Mouse (Mus musculus) midbrain, embryonic 16.5 days (tissue): Measurements from ENCODE around the gene Adamts9. TPM values are rescaled to one million over a fixed set of nuclear protein-coding genes. Genes with fewer than 3 reads are reported as not detected.
A peak's percentile ranks its signal among the peaks of the same experiment; 100 is the strongest.

ENCODE experiments used
- ATAC-seq: fragments of 200-750 bp; cut with Nextera tagmentation; 2 replicates; pipeline ENCODE4 v1.8.0; 2017; ENCODE audit warnings: moderate TSS enrichment
- H3K27ac ChIP-seq: fragments of 300-500 bp; sonication (generic); 2 replicates; pipeline ENCODE4 v1.5.1; 2014; ENCODE audit warnings: mild to moderate bottlenecking, low read length, mixed read lengths
- H3K27me3 ChIP-seq: fragments of 300-500 bp; sonication (generic); 2 replicates; pipeline ENCODE4 v1.6.1; 2014; ENCODE audit warnings: low read depth, low read length, mixed read lengths; ENCODE audit not compliant: control insufficient read depth, insufficient read depth
- H3K36me3 ChIP-seq: fragments of 300-500 bp; sonication (generic); 2 replicates; pipeline ENCODE4 v1.6.1; 2014; ENCODE audit warnings: mild to moderate bottlenecking, low read length, moderate library complexity, mixed read lengths; ENCODE audit not compliant: control insufficient read depth, insufficient read depth
- H3K4me1 ChIP-seq: fragments of 300-500 bp; sonication (generic); 2 replicates; pipeline ENCODE4 v1.6.1; 2014; ENCODE audit warnings: mild to moderate bottlenecking, low read length, mixed read lengths; ENCODE audit not compliant: control insufficient read depth, insufficient read depth
- H3K4me2 ChIP-seq: fragments of 300-500 bp; sonication (generic); 2 replicates; pipeline ENCODE4 v1.6.1; 2014; ENCODE audit warnings: mild to moderate bottlenecking, low read length, mixed read lengths
- H3K4me3 ChIP-seq: fragments of 300-500 bp; sonication (generic); 2 replicates; pipeline ENCODE4 v1.5.1; 2014; ENCODE audit warnings: low read depth, mild to moderate bottlenecking, low read length, moderate library complexity, mixed read lengths
- H3K9ac ChIP-seq: fragments of 300-500 bp; sonication (generic); 2 replicates; pipeline ENCODE4 v1.6.1; 2014; ENCODE audit warnings: low read depth, low read length, mixed read lengths
- H3K9me3 ChIP-seq: fragments of 300-500 bp; sonication (generic); replicated peaks from 2 replicates; pipeline ENCODE4 v1.6.1; 2014; ENCODE audit warnings: mild to moderate bottlenecking, low read length, mixed read lengths; ENCODE audit not compliant: control insufficient read depth, poor library complexity, severe bottlenecking
- WGBS: fragments of 180-500 bp; shearing (Covaris S2); extraction: QIAGEN DNeasy Blood & Tissue Kit; methylation state at CpG from one replicate; pipeline ENCODE4 v1.1.7; 2014; 5-methylcytosine and 5-hydroxymethylcytosine counted together
- polyA plus RNA-seq: library from polyadenylated mRNA; unstranded; fragments of >200 nt; fragmentation: Nextera tagmentation; extraction: Ambion mirVana; gene quantifications from 2 replicates; pipeline ENCODE4 v1.2.1, GENCODE M21; 2015

The Adamts9 gene
- polyA plus RNA-seq, 1 experiment from 2014 or later = 1.3 TPM

- H3K4me2 ChIP-seq = no peak overlapping the region
- no peaks in the 10 kb centered on the region for H3K9me3 ChIP-seq
- H3K9ac ChIP-seq = no peak overlapping the region
- WGBS = 77% methylated on average over 3 of the region's 3 CpGs
- H3K27ac ChIP-seq = no peak overlapping the region
- no peaks in the 10 kb centered on the region; the same call in 1 of the 2 replicates for H3K27me3 ChIP-seq
- H3K4me3 ChIP-seq = no peak overlapping the region
- no peak for ATAC-seq
- no peaks in the 10 kb centered on the region for H3K36me3 ChIP-seq
- H3K4me1 ChIP-seq = no peaks in the 10 kb centered on the region
These were observed 25.4 kb upstream of the Adamts9 start for GRCm38 (mm10) chr6:92968718-92969117.

- no peaks in the 10 kb centered on the region for H3K4me1 ChIP-seq
- H3K4me3 ChIP-seq = no peak overlapping the region
- H3K27me3 ChIP-seq = no peaks in the 10 kb centered on the region; the same call in 1 of the 2 replicates
- ATAC-seq = no peak
- WGBS = 80% methylated on average over 3 of the region's 3 CpGs
- H3K36me3 ChIP-seq = no peaks in the 10 kb centered on the region
- no peak overlapping the region for H3K9ac ChIP-seq
- H3K27ac ChIP-seq = no peak overlapping the region
- no peaks in the 10 kb centered on the region for H3K9me3 ChIP-seq
- no peak overlapping the region for H3K4me2 ChIP-seq
These were observed 24.9 kb upstream of the Adamts9 start for GRCm38 (mm10) chr6:92968216-92968615.

DNA sequence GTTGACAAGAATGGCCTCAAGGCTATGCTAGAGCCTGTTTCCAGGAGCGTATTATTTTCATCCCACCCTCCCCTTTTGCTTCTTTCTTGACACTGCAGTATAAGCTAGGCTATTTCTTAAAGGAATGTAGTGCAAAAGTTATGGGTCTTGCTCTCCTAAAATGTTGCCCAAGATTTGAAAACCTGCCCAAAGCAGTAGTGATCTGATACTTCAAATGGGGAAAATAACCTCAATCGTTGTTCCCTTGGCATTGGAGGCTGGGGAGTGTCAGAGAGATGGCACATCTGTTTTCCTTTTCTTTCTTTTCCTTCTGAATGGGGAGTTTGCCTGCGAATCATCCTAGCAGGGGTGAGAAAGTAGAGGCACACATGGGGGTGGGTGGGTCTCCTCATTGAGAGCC, 19.7 kb upstream of the Adamts9 start:
- H3K4me3 ChIP-seq = no peak overlapping the region
- no peaks in the 10 kb centered on the region for H3K27me3 ChIP-seq
- H3K4me2 ChIP-seq = no peak overlapping the region
- no peak for ATAC-seq
- H3K9me3 ChIP-seq = no peaks in the 10 kb centered on the region
- no peak overlapping the region for H3K9ac ChIP-seq
- WGBS = 66% methylated on average over 3 of the region's 3 CpGs
- H3K27ac ChIP-seq = no peak overlapping the region
- no peaks in the 10 kb centered on the region for H3K4me1 ChIP-seq
- H3K36me3 ChIP-seq = no peaks in the 10 kb centered on the region

DNA sequence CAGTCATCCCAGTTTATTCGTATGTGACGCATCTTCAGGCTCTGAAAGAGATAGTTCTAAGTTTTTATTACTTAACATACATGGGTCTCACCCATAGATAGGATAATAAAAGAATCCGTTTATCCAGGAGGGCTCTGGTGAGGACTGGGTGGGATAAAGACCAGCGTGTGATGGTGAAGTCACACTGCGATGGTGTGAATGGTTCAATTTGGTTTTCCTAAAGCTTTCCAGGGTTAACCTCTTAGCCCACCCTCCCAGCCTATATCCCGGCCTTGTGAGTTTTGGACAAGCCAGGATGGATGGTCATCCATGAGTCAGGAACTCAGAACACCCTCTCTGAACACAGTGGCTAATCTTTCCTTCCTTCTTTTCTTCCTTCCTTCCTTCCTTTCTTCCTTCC, 17.7 kb upstream of the Adamts9 start:
- no peak overlapping the region for H3K27ac ChIP-seq
- 94% methylated on average over 6 of the region's 6 CpGs for WGBS

GRCm38 (mm10) chr6:92959416-92959815, 16.1 kb upstream of the Adamts9 start:
- no peak overlapping the region for H3K27ac ChIP-seq
- H3K27me3 ChIP-seq = no peaks in the 10 kb centered on the region
- no peaks in the 10 kb centered on the region for H3K36me3 ChIP-seq
- H3K9me3 ChIP-seq = no peaks in the 10 kb centered on the region
- no peak for ATAC-seq
- H3K4me1 ChIP-seq = no peaks in the 10 kb centered on the region
- no peak overlapping the region for H3K4me2 ChIP-seq
- H3K9ac ChIP-seq = no peak overlapping the region
- 71% methylated on average over 2 of the region's 2 CpGs for WGBS
- no peak overlapping the region for H3K4me3 ChIP-seq

More for the DNA sequence above, 17.7 kb upstream of the Adamts9 start:
- ATAC-seq = no peak
- Histone ChIP-seq H3K4me2 (no peak overlapping the region), H3K36me3 (no peaks in the 10 kb centered on the region), H3K27me3 (no peaks in the 10 kb centered on the region), H3K9me3 (no peaks in the 10 kb centered on the region), H3K4me3 (no peak overlapping the region), H3K9ac (no peak overlapping the region), H3K4me1 (no peaks in the 10 kb centered on the region)

DNA sequence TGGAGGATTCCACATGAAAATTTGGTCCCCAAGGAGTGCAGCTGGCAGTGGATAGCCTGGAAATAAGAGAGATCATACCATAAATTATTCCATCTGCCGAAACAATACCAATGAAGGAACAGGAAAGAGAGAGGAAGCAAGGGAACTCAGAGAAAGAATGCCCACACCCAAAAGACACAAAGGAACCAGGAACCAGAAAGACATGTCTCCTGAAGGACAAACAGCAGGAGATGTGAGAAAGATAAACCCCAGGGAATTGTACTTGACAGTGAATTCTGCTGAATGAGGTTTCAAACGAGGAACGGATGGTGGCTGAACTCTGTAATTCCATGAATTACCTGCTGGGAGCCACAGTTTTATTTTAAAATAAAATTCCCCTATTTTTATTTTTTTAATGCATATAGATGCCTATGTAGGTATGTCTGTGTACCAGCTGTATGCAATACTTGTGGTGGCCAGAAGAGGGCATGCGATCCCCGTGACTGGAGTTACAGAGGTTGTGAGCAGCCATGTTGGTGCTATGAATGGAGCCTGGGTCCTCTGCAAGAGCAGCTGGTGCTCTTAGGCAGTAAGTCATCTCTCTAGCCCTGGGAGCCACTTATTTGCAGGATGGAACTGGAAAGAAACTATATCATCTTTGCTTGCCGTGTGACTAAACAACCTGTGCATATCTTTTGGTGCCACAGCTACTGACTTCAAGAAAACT, 4.2 kb upstream of the Adamts9 start:
- WGBS = 93% methylated on average over 6 of the region's 6 CpGs
- Histone ChIP-seq H3K27me3 (peaks cover 19% of the 10 kb centered on the region), H3K36me3 (no peaks in the 10 kb centered on the region), H3K27ac (no peak overlapping the region), H3K4me3 (no peak overlapping the region), H3K4me1 (peaks cover 7% of the 10 kb centered on the region; the same call in 1 of the 2 replicates), H3K9ac (no peak overlapping the region), H3K4me2 (no peak overlapping the region), H3K9me3 (no peaks in the 10 kb centered on the region; the same call in 1 of the 2 replicates)
- no peak for ATAC-seq

DNA sequence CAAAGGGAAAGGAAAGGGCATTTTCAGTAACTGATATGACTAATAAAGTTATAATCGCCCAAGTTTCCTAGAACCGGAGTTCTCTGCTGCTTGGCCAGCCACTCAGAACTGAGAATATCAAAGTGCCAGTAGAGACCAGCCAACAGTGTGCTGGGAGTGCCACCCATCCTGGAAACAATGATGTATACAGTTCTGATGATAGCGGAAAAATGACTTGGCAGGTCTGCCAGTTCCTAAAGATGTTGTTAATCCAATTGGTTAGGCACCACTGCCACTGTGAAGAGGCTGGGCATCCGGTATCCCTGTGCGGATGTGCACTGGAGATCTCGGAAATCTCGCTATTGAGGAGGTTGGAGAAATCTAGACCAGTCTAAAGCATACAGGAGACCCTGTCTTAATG, 1.4 kb upstream of the Adamts9 start:
- Histone ChIP-seq H3K27me3 (peaks cover 34% of the 10 kb centered on the region), H3K9me3 (no peaks in the 10 kb centered on the region; the same call in 1 of the 2 replicates), H3K9ac (no peak overlapping the region), H3K36me3 (no peaks in the 10 kb centered on the region), H3K4me3 (no peak overlapping the region), H3K27ac (no peak overlapping the region), H3K4me1 (peaks cover 29% of the 10 kb centered on the region), H3K4me2 (no peak overlapping the region)
- WGBS = 29% methylated on average over 7 of the region's 7 CpGs
- no peak for ATAC-seq

- ATAC-seq = no peak
- no peaks in the 10 kb centered on the region; the same call in 1 of the 2 replicates for H3K9me3 ChIP-seq
- H3K4me1 ChIP-seq = peaks cover 29% of the 10 kb centered on the region
- no peak overlapping the region for H3K27ac ChIP-seq
- no peak overlapping the region for H3K9ac ChIP-seq
- 5% methylated on average over 14 of the region's 14 CpGs for WGBS
- peak overlapping the region; percentile 52 for H3K4me3 ChIP-seq
- no peaks in the 10 kb centered on the region for H3K36me3 ChIP-seq
- H3K4me2 ChIP-seq = peak overlapping the region; percentile 87
- peaks cover 39% of the 10 kb centered on the region for H3K27me3 ChIP-seq
These were observed 875 bp upstream of the Adamts9 start for GRCm38 (mm10) chr6:92944048-92944685.

GRCm38 (mm10) chr6:92941756-92942420, 1.4 kb downstream of the Adamts9 start:
- ATAC-seq = peak; percentile 25
- no peak overlapping the region for H3K27ac ChIP-seq
- H3K36me3 ChIP-seq = no peaks in the 10 kb centered on the region
- WGBS = under 1% methylated on average over 30 of the region's 30 CpGs
- H3K27me3 ChIP-seq = peaks cover 39% of the 10 kb centered on the region
- peak overlapping the region; percentile 52 for H3K4me3 ChIP-seq
- peaks cover 29% of the 10 kb centered on the region for H3K4me1 ChIP-seq
- H3K4me2 ChIP-seq = peak overlapping the region; percentile 87
- H3K9ac ChIP-seq = no peak overlapping the region
- no peaks in the 10 kb centered on the region for H3K9me3 ChIP-seq
